In genomic region chr2:168780596-168780995, GRCm38 (mm10) we compare ENCODE assay signal across 15 mouse cellular contexts. TPM values are rescaled to one million over a fixed set of nuclear protein-coding genes. Genes with fewer than 3 reads are reported as not detected.
A peak's percentile ranks its signal among the peaks of the same experiment; 100 is the strongest.
DNase-seq lines count a peak whose midpoint lies in the region; ATAC-seq lines count a peak whose summit lies in the region.
"Had no signal": no experiment of that assay in that cellular context is flagged by ENCODE, and none has a peak within 500 bp of the region (broad histone marks: within the 10 kb centered on the region; RNA-seq: fewer than 3 reads in every experiment).

No protein-coding gene starts in this region.

- H3K4me1 ChIP-seq in hindbrain, embryonic 10.5 days (replicated peaks), result peaks cover 41% of the 10 kb centered on the region
- H3K4me1 ChIP-seq in hindbrain, embryonic 14.5 days (replicated peaks; ENCODE audit: control insufficient read depth, insufficient read depth, low read length), result peaks cover 9% of the 10 kb centered on the region; the same call in 1 of the 2 replicates
- peaks cover 12% of the 10 kb centered on the region for H3K4me1 ChIP-seq in neural tube, embryonic 12.5 days
- H3K4me1 ChIP-seq: liver, embryonic 13.5 days had no signal

- no peak overlapping the region for H3K9ac ChIP-seq in hindbrain, embryonic 14.5 days
- H3K9ac ChIP-seq in neural tube, embryonic 12.5 days, result no peak overlapping the region
- H3K9ac ChIP-seq: heart, embryonic 13.5 days; hindbrain, embryonic 12.5 days; liver, embryonic 13.5 days had no signal

- H3K27ac ChIP-seq in hindbrain, embryonic 10.5 days, result peak overlapping the region; percentile 77; the same call in 1 of the 2 replicates
- no peak overlapping the region for H3K27ac ChIP-seq in hindbrain, embryonic 14.5 days
- no peak overlapping the region for H3K27ac ChIP-seq in neural tube, embryonic 12.5 days
- H3K27ac ChIP-seq: heart, embryonic 13.5 days; hindbrain, embryonic 12.5 days; left cerebral cortex, adult 2 months; liver, embryonic 13.5 days had no signal

- H3K4me3 ChIP-seq in hindbrain, embryonic 10.5 days, result 0 out of 2 replicates have a peak overlapping the region, but pooled peaks have one; percentile 21
- H3K4me3 ChIP-seq in hindbrain, embryonic 14.5 days (replicated peaks; ENCODE audit: low read length), result no peak overlapping the region
- H3K4me3 ChIP-seq in neural tube, embryonic 12.5 days, result no peak overlapping the region
- H3K4me3 ChIP-seq: heart, embryonic 13.5 days; hindbrain, embryonic 12.5 days; left cerebral cortex, adult 2 months; liver, embryonic 13.5 days had no signal

- ATAC-seq in hindbrain, embryonic 14.5 days (ENCODE audit: low FRiP score), result no peak
- ATAC-seq in neural tube, embryonic 12.5 days (ENCODE audit: low FRiP score, low read depth), result no peak
- ATAC-seq: forebrain, embryonic 14.5 days had no signal

- H3K9me3 ChIP-seq in hindbrain, embryonic 10.5 days, result no peaks in the 10 kb centered on the region
- no peaks in the 10 kb centered on the region for H3K9me3 ChIP-seq in hindbrain, embryonic 14.5 days (ENCODE audit: control insufficient read depth, low read length)
- no peaks in the 10 kb centered on the region for H3K9me3 ChIP-seq in neural tube, embryonic 12.5 days
- H3K9me3 ChIP-seq: heart, embryonic 13.5 days; hindbrain, embryonic 12.5 days; liver, embryonic 13.5 days had no signal

- H3K27me3 ChIP-seq in hindbrain, embryonic 10.5 days (ENCODE audit: insufficient read depth, poor library complexity, severe bottlenecking), result peaks cover 20% of the 10 kb centered on the region; the same call in 1 of the 2 replicates
- H3K27me3 ChIP-seq in hindbrain, embryonic 14.5 days (ENCODE audit: control insufficient read depth, insufficient read depth, low read length), result no peaks in the 10 kb centered on the region
- H3K27me3 ChIP-seq in neural tube, embryonic 12.5 days (replicated peaks), result no peaks in the 10 kb centered on the region
- H3K27me3 ChIP-seq: hindbrain, embryonic 12.5 days; liver, embryonic 13.5 days had no signal

- peak; percentile 17 for DNase-seq in hindbrain, embryonic 10.5 days (ENCODE audit: low spot score)
- DNase-seq in hindbrain, embryonic 14.5 days (ENCODE audit: low spot score), result no peak
- no peak for DNase-seq in neural tube, embryonic 10.5 days (ENCODE audit: extremely low spot score, low spot score)
- peak; percentile 16 for DNase-seq in gastrocnemius, postnatal 25 days
- DNase-seq in kidney, postnatal 10 days, result no peak
- DNase-seq in right cerebral cortex, postnatal 25 days, result no peak
- DNase-seq: cerebellum, adult 11-12 months; kidney, adult 8-10 months; liver, embryonic 13.5 days; lung, postnatal 14 days had no signal

- no peaks in the 10 kb centered on the region for H3K36me3 ChIP-seq in hindbrain, embryonic 10.5 days
- no peaks in the 10 kb centered on the region for H3K36me3 ChIP-seq in hindbrain, embryonic 14.5 days (replicated peaks; ENCODE audit: control insufficient read depth, insufficient read depth)
- no peaks in the 10 kb centered on the region for H3K36me3 ChIP-seq in neural tube, embryonic 12.5 days
- H3K36me3 ChIP-seq: heart, embryonic 13.5 days; hindbrain, embryonic 12.5 days; liver, embryonic 13.5 days had no signal

- WGBS in hindbrain, embryonic 10.5 days, result 23% methylated on average over 9 of the region's 9 CpGs
- WGBS in hindbrain, embryonic 14.5 days, result 43% methylated on average over 9 of the region's 9 CpGs
- WGBS in neural tube, embryonic 12.5 days, result 37% methylated on average over 9 of the region's 9 CpGs

- no peak overlapping the region for H3K4me2 ChIP-seq in hindbrain, embryonic 14.5 days (replicated peaks)
- H3K4me2 ChIP-seq in neural tube, embryonic 12.5 days (replicated peaks), result 0 out of 2 replicates have a peak overlapping the region, but pooled peaks have one; percentile 36
- H3K4me2 ChIP-seq: heart, embryonic 13.5 days; hindbrain, embryonic 12.5 days; liver, embryonic 13.5 days had no signal

RNA-seq across cellular contexts. Expression of gene Sall4, which starts 12.9 kb away (rescaled TPM):
- polyA plus RNA-seq in hindbrain, embryonic 10.5 days (2016; fragmentation: Nextera tagmentation; extraction: Ambion mirVana), result 19.0 and 44.4 TPM in 2 replicates
- polyA plus RNA-seq in hindbrain, embryonic 14.5 days (2014; fragmentation: Nextera tagmentation; extraction: Ambion mirVana), result 0.37 and 1.7 TPM in 2 replicates
- polyA plus RNA-seq in neural tube, embryonic 12.5 days (2016; fragmentation: Nextera tagmentation; extraction: Ambion mirVana), result 2.6 and 3.5 TPM in 2 replicates
- 1 to 10 TPM; 1.2 to 2.2 TPM for total RNA-seq in gastrocnemius, postnatal 25 days (2021)

RNA-seq across cellular contexts. Expression of gene Atp9a, which starts 38.4 kb away (rescaled TPM):
- 14.6 and 20.1 TPM in 2 replicates for polyA plus RNA-seq in hindbrain, embryonic 10.5 days (2016; fragmentation: Nextera tagmentation; extraction: Ambion mirVana)
- polyA plus RNA-seq in hindbrain, embryonic 14.5 days (2014; fragmentation: Nextera tagmentation; extraction: Ambion mirVana), result 77.1 and 82.0 TPM in 2 replicates
- polyA plus RNA-seq in neural tube, embryonic 12.5 days (2016; fragmentation: Nextera tagmentation; extraction: Ambion mirVana), result 73.4 and 74.8 TPM in 2 replicates
- total RNA-seq in gastrocnemius, postnatal 25 days (2021), result 10 to 100 TPM; 13.3 to 18.8 TPM

Comparison
In these comparisons a context has a peak if more than half of its experiments do, and no peak if none do; other contexts are left out.
1. DNase-seq: peak in hindbrain, embryonic 10.5 days (single experiment) and gastrocnemius, postnatal 25 days (single experiment); none in hindbrain, embryonic 14.5 days (single experiment), neural tube, embryonic 10.5 days (single experiment), kidney, postnatal 10 days (single experiment) and right cerebral cortex, postnatal 25 days (single experiment).